Mouse (Mus musculus): ENCODE data around the gene Fam131a. TPM values are rescaled to one million over a fixed set of nuclear protein-coding genes. Genes with fewer than 3 reads are reported as not detected.

Fam131a gene
- total RNA-seq, 1 experiment from 2014 or later: 12.5 TPM

GRCm38 (mm10) chr16:20739845-20740244, 46.8 kb downstream of the Fam131a start:
- DNase-seq: no peak

GRCm38 (mm10) chr16:20746641-20747040, 53.6 kb downstream of the Fam131a start:
- DNase-seq: peak; percentile 76

- no peak for DNase-seq
These were observed 57.5 kb downstream of the Fam131a start for GRCm38 (mm10) chr16:20750518-20750917.

Other genes starting within 250 kb of the Fam131a start
- 61.6 and 62.7 TPM in 2 replicates for gene Eif2b5, start 194.4 kb upstream of the Fam131a start, total RNA-seq (2021)
- gene Dvl3, start 176.3 kb upstream of the Fam131a start, total RNA-seq (2021): 43.3 and 43.8 TPM in 2 replicates
- gene Ap2m1, start 157.8 kb upstream of the Fam131a start, total RNA-seq (2021): 292 and 316 TPM in 2 replicates
- 73.4 and 77.8 TPM in 2 replicates for gene Abcf3, start 144.7 kb upstream of the Fam131a start, total RNA-seq (2021)
- 1.4 and 2.1 TPM in 2 replicates for gene Vwa5b2, start 103.8 kb upstream of the Fam131a start, total RNA-seq (2021)
- gene Eef1akmt4, start 81.6 kb upstream of the Fam131a start, total RNA-seq (2021): 8.7 and 10.8 TPM in 2 replicates
- not detected in 2 replicates for gene Gm49333, start 81.6 kb upstream of the Fam131a start, total RNA-seq (2021)
- gene Alg3, start 81.5 kb upstream of the Fam131a start, total RNA-seq (2021): 23.0 and 24.2 TPM in 2 replicates
- 31.7 and 50.9 TPM in 2 replicates for gene Camk2n2, start 72.0 kb upstream of the Fam131a start, total RNA-seq (2021)
- gene Ece2, start 63.4 kb upstream of the Fam131a start, total RNA-seq (2021): 12.1 and 13.2 TPM in 2 replicates
- gene Psmd2, start 41.6 kb upstream of the Fam131a start, total RNA-seq (2021): 220 and 224 TPM in 2 replicates
- gene Eif4g1, start 24.9 kb upstream of the Fam131a start, total RNA-seq (2021): 379 and 389 TPM in 2 replicates
- gene Polr2h, start 24.4 kb downstream of the Fam131a start, total RNA-seq (2021): 33.1 and 34.3 TPM in 2 replicates
- gene Clcn2, start 24.5 kb downstream of the Fam131a start, total RNA-seq (2021): 19.5 and 26.8 TPM in 2 replicates
- 5.2 and 5.9 TPM in 2 replicates for gene Chrd, start 39.9 kb downstream of the Fam131a start, total RNA-seq (2021)
- gene Thpo, start 41.3 kb downstream of the Fam131a start, total RNA-seq (2021): 0.71 and 2.8 TPM in 2 replicates

Data from adrenal gland, postnatal 14 days (tissue).